Mouse (Mus musculus) left cerebral cortex, adult 11 months (tissue): ENCODE data around the gene Smap2.

Source experiments
- DNase-seq: peaks from one replicate; pipeline ENCODE4 v3.0.0; 2022; ENCODE audit warnings: low spot score

Gene Smap2

GRCm38 (mm10) chr4:120974711-120975427 is 42.2 kb downstream of the Smap2 start:
- DNase-seq = no peak

- no peak for DNase-seq
These were observed 45.2 kb downstream of the Smap2 start for GRCm38 (mm10) chr4:120971842-120972241.

DNA sequence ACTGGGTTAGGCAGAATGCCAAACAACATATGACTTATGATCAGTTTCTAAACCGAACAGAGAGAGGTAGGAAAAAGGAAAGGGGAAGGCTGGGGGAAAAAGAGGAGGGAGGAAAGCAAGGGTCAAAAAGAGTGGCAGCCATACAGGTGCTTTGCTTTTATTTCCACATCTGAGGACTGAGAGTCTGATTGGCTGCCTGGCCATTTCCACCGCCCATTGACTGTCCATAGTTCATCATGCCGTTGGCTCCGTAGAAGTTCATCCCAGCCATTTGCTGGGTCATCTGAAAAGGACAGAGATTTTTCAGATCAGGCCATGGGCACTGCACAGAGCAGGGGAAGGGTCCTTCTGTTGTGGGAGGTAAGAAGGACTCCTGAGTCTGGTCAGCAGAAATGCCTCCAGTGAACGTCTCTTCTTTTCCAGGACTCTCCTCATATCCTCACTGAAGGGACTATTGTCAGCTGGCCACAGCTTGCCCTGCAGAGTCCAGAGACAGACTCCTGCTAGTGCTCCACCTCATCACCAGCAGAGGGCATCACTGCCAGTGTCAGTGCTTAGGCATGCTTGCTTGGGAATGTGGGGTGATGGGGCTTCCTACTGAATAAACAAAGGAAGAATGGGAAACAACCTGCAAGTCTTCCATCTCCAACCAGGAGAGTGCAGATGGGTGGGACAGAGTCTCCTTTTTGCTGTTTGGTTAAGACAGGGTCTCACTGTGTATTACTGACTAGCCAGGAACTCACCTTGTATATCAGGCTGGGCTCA is 47.5 kb downstream of the Smap2 start:
- no peak for DNase-seq

DNA sequence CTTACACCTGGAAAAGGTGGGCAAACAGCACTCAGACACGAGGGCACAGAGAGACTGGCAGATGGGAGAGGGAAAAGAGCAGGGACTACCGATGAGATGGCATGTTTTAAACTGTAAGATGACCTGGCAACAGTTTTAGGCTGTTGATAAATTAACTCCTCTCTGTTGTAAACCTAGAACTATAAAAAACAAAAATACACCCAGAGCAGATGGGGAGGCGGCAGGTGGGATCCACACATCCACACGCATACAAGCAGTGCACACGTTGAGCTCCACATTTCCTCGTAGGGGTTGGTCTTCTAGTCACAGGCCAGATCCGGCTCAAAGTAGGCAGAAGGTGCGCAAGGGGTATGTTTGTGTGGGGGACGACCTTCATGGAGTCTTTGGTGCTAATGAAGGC is 48.6 kb downstream of the Smap2 start:
- DNase-seq = no peak

DNA sequence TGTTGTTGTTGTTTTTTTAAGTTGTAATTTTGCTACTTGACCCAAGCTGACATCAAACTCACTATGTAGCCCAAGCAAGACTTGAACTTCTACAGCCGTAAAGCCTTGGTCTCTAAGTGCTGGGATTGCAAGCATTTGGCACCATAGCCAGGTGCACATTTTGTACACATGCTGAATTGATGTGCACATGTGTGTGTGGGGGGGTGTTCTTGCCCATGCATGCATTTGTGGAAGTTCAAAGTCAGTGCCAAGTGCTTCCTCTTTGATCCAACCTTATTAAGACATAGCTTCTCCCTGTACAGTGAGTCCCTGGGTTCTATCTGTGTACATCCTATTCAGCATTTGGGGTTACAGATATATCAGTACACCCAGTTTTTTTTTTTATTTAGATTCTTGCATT is 61.5 kb downstream of the Smap2 start:
- no peak for DNase-seq

GRCm38 (mm10) chr4:120953667-120954066 is 63.4 kb downstream of the Smap2 start:
- DNase-seq = no peak

- no peak for DNase-seq
These were observed 64.0 kb downstream of the Smap2 start for GRCm38 (mm10) chr4:120953038-120953437.

DNA sequence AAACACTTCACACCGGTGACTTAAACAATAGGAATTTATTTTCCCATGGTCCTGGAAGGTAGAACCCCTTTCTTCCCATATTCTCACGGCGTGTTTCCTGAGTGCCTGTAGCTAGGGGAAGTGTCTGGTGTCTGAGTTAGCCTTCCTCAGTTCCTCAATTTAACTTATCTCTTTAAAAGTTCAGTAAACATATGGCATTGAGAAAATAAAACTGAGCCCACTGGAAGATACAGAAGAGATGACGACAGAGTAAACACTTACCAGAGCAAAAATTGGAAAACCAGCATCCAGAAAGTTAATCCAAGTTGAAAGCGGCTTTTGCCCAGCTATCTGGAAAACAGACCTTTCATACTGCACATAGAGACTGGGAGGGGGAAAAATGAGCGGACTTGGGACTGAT is 64.9 kb downstream of the Smap2 start:
- DNase-seq = no peak

- DNase-seq = peak; percentile 80
These were observed 65.5 kb downstream of the Smap2 start, which contains the start of gene Zfp69 for GRCm38 (mm10) chr4:120951428-120951973. TSS of gene Zfp69 (minus strand) at chr4:120951699.

DNA sequence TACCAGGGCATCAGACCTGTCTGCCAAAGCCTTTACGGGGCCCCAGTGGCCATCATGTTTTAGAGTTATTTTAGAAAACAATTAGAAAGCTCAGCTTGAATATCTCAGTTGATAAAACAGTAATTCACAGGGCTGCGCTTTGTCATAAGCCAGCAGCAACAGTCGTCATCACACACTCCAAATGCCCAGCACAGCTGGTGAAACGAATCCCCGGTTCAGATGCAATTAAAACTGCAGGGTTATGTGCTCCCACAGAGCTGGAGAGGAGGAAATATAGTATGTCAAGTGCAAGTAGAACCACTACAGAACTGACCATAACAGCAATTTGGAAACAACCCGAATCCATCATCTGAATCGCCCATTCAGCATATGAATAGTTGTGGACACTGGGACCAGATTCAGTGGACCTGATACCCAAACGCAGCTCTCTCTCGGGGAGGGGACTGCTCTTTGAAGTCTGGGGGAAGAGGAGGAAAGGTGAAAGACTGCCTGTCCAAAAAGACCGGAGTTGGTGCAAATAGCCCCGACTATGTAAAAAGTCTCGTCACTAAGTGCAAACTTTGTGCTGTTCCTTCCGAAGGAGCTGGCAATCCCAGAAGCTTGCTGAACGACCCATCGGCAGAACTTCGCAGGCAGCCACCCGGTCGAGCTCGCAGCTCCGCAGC is 66.2 kb downstream of the Smap2 start:
- no peak for DNase-seq

GRCm38 (mm10) chr4:120948938-120949337 is 68.1 kb downstream of the Smap2 start:
- no peak for DNase-seq

DNA sequence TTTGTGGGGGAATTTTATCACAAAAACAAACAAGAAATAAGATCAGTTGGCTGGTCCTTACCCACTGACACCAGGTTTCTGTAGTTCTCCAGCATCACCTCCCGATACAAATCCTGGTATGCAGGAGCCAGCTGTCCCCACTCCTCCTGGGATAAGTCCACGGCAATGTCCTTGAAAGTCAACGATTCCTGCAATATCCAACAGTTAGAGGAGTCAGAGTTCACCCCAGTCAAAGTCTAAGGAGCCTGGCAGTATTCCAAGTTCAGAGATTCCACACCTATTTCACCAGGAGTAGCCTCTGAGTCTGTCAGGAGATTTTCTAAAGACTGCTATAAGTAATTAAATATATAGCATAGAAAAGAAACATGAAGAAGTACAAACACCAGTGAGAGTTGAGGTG is 82.0 kb downstream of the Smap2 start:
- no peak for DNase-seq

DNA sequence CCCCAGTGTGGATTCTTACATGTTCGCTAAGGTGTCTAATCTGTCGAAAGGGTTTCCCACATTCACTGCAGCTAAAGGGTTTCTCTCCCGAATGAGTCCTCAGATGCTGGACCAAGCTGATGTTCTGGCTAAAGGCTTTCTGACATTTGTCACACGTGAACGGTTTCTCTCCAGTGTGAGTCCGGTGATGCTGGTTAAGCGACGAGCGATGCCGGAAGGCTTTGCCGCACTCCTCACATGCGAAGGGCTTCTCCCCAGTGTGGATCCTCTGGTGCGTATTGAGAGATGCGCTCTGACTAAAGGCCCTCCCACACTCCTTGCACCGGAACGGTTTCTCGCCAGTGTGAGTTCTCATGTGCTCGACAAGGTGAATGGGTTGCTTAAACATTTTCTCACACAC is 86.3 kb downstream of the Smap2 start:
- DNase-seq = no peak

DNA sequence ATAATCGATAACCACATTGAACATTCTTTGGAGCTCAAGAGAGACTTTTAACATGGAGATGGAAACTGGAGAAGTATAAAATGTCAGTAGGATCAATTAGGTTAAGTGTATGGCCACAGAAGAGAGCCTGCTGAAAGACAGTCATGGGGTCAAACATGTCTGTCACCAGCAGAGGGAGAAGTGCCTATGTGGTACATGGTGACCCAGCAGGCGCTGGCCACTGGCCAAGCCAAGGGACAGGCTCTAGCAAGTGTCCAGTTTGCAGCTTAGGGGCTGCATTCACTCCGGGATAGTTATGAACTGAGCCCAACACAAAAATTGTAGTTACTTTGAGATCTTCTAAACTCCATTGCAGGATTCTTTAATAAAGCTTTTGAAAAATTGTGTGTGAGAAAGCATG is 88.4 kb downstream of the Smap2 start:
- DNase-seq = no peak

- DNase-seq = no peak
These were observed 91.7 kb downstream of the Smap2 start for GRCm38 (mm10) chr4:120925386-120925785.

DNA sequence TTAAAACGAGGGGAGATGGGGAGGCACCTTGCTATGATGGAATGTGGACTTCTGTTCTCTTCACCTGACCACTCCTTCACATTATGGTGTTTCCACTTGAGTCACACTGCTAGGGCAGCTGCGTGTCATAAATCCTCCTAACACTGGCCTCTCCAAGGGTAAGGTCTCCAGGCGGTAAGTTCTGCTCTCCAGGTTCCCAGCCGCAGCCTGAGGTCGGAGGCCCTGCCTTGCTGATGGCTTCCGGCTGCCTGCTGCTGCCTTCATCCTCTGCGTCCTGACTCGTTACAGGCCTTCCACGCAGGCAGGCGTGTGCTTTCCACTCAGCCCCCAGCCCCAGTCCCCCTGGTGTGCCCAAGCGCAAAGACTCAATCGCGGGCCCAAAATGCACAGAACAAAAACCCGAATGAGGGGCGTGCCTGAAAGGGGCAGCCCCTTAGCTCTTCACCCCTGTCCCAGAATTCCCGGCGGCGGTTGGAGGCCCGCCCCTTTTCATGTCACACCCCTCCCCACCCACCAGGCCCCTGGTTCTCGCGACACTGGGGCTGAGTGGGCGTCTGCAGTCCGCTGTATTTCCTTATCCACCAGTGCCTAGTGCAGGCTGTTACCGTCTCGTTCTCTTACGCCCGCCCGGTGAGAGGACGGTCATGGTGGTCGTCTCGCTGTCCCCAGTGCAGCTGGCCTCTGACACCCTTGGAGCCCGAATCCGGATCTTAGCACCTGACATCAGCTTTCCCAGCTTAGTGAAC is 92.3 kb downstream of the Smap2 start, which contains the start of gene Exo5:
Gene Exo5 (minus strand): TSS at position 464 of the 746 bp plus-strand sequence.
- DNase-seq = peak; percentile 82

GRCm38 (mm10) chr4:120921461-120921860 is 95.6 kb downstream of the Smap2 start:
- DNase-seq = no peak
